Mouse (Mus musculus) embryonic facial prominence, embryonic 13.5 days (tissue): ENCODE results near the gene Wdr6. TPM values are rescaled to one million over a fixed set of nuclear protein-coding genes. Genes with fewer than 3 reads are reported as not detected.

Source experiments
- ATAC-seq: fragments of 200-750 bp; cut with Nextera tagmentation; 2 replicates; pipeline ENCODE4 v1.8.0; 2017; ENCODE audit warnings: low read depth; ENCODE audit not compliant: insufficient number of reproducible peaks, insufficient read depth, low FRiP score, low TSS enrichment
- H3K27ac ChIP-seq: fragments of 300-500 bp; sonication (generic); 2 replicates; pipeline ENCODE4 v1.5.1; 2015; ENCODE audit warnings: moderate library complexity, mild to moderate bottlenecking, inconsistent platforms
- H3K27me3 ChIP-seq: fragments of 300-500 bp; sonication (generic); 2 replicates; pipeline ENCODE4 v1.6.1; 2015; ENCODE audit warnings: mild to moderate bottlenecking, inconsistent platforms
- H3K36me3 ChIP-seq: fragments of 300-500 bp; sonication (generic); 2 replicates; pipeline ENCODE4 v1.6.1; 2015; ENCODE audit warnings: mild to moderate bottlenecking, inconsistent platforms
- H3K4me1 ChIP-seq: fragments of 300-500 bp; sonication (generic); 2 replicates; pipeline ENCODE4 v1.6.1; 2015; ENCODE audit warnings: inconsistent platforms
- H3K4me2 ChIP-seq: fragments of 300-500 bp; sonication (generic); 2 replicates; pipeline ENCODE4 v1.6.1; 2015; ENCODE audit warnings: moderate library complexity, mild to moderate bottlenecking, inconsistent platforms
- H3K4me3 ChIP-seq: fragments of 300-500 bp; sonication (generic); 2 replicates; pipeline ENCODE4 v1.5.1; 2015; ENCODE audit warnings: mild to moderate bottlenecking, inconsistent platforms
- H3K9ac ChIP-seq: fragments of 300-500 bp; sonication (generic); 2 replicates; pipeline ENCODE4 v1.6.1; 2015; ENCODE audit warnings: mild to moderate bottlenecking, inconsistent platforms
- H3K9me3 ChIP-seq: fragments of 300-500 bp; sonication (generic); 2 replicates; pipeline ENCODE4 v1.6.1; 2016; ENCODE audit warnings: inconsistent platforms
- WGBS: fragments of 180-500 bp; shearing (Covaris S2); methylation state at CpG from one replicate; pipeline ENCODE4 v1.1.7; 2015; ENCODE audit warnings: mixed read lengths; 5-methylcytosine and 5-hydroxymethylcytosine counted together
- microRNA counts: library from miRNA; unstranded; fragments of <30 nt; microRNA quantifications from one replicate; lab custom pipeline; 2016
- microRNA-seq: library from miRNA; unstranded; fragments of <30 nt; microRNA quantifications from one replicate; pipeline ENCODE4, GENCODE M21; 2016
- polyA plus RNA-seq: library from polyadenylated mRNA; unstranded; fragments of >200 nt; fragmentation: Nextera tagmentation; extraction: Ambion mirVana; gene quantifications from 2 replicates; pipeline ENCODE4 v1.2.1, GENCODE M21; 2015

The Wdr6 gene
- polyA plus RNA-seq, 1 experiment from 2014 or later: 147 TPM

- Histone ChIP-seq H3K36me3 (peaks cover 81% of the 10 kb centered on the region), H3K9ac (peak within 1 kb of the TSS; percentile 82), H3K4me1 (peaks cover 15% of the 10 kb centered on the region), H3K4me2 (peak within 1 kb of the TSS; percentile 78), H3K9me3 (no peaks in the 10 kb centered on the region), H3K27ac (peak within 1 kb of the TSS; percentile 81), H3K4me3 (peak within 1 kb of the TSS; percentile 61), H3K27me3 (no peaks in the 10 kb centered on the region)
- WGBS: under 1% methylated on average over 53 of the region's 53 CpGs
- ATAC-seq: peak; percentile 95
Observed at GRCm38 (mm10) chr9:108560227-108560841, 18.2 kb downstream of the Wdr6 start, which contains the start of gene Impdh2. TSS of gene Impdh2 (plus strand) at chr9:108560286.

DNA sequence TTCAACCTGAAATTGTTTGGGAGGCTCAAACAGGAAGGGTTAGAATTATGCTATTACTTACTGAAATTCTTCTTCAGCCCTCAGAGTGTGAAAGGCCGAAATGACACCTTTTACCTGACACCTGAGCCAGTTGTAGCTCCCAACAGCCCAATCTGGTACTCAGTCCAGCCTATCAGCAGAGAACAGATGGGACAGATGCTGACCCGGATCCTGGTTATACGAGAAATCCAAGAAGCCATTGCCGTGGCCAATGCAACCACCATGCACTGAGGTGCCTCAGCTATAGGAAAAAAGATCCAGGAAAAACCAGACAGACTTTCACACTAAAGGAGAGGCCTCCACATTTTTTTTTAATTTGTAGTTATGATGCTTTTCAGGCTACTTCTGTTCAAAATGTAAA, 19.4 kb downstream of the Wdr6 start:
- Histone ChIP-seq H3K9me3 (no peaks in the 10 kb centered on the region), H3K9ac (no peak overlapping the region), H3K4me2 (no peak overlapping the region), H3K4me3 (no peak overlapping the region), H3K27me3 (no peaks in the 10 kb centered on the region), H3K36me3 (peaks cover 79% of the 10 kb centered on the region), H3K27ac (peak overlapping the region; percentile 29; the same call in 1 of the 2 replicates), H3K4me1 (peaks cover 14% of the 10 kb centered on the region)
- no peak for ATAC-seq
- WGBS: 84% methylated on average over 4 of the region's 4 CpGs

- H3K4me2 ChIP-seq: no peak overlapping the region
- no peak for ATAC-seq
- H3K27me3 ChIP-seq: no peaks in the 10 kb centered on the region
- H3K27ac ChIP-seq: no peak overlapping the region
- H3K4me1 ChIP-seq: no peaks in the 10 kb centered on the region
- H3K9me3 ChIP-seq: no peaks in the 10 kb centered on the region
- WGBS: 95% methylated on average over 1 of the region's 1 CpGs
- peaks cover 86% of the 10 kb centered on the region for H3K36me3 ChIP-seq
- H3K4me3 ChIP-seq: no peak overlapping the region
- no peak overlapping the region for H3K9ac ChIP-seq
Observed at GRCm38 (mm10) chr9:108546875-108547274, 31.7 kb downstream of the Wdr6 start.

GRCm38 (mm10) chr9:108545986-108546385, 32.6 kb downstream of the Wdr6 start:
- no peaks in the 10 kb centered on the region for H3K9me3 ChIP-seq
- 98% methylated on average over 3 of the region's 3 CpGs for WGBS
- H3K4me1 ChIP-seq: no peaks in the 10 kb centered on the region
- no peak overlapping the region for H3K4me2 ChIP-seq
- no peak for ATAC-seq
- H3K36me3 ChIP-seq: peaks cover 89% of the 10 kb centered on the region
- H3K9ac ChIP-seq: no peak overlapping the region
- H3K4me3 ChIP-seq: no peak overlapping the region
- H3K27ac ChIP-seq: no peak overlapping the region
- no peaks in the 10 kb centered on the region for H3K27me3 ChIP-seq

DNA sequence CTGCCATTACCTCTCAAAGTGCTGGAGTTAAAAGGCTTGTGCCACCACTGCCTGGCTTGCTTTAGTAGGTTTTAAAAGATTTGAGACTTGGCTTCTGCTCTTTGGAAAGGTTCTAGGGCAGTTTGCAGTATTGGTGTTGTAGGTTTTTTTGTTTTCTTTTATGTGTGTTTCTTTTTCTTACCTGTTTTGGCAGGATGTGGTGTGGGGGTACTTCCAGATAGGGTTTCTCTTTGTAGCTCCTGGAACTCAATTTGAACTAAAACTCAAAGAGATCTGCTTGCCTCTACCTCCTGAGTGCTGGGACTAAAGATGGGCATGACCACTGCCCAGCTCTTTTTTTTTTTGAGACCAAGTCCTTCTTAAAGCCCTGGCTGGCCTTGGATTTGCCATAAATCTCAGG, 37.7 kb downstream of the Wdr6 start:
- Histone ChIP-seq H3K4me2 (no peak overlapping the region), H3K9ac (no peak overlapping the region), H3K36me3 (peaks cover 87% of the 10 kb centered on the region), H3K9me3 (no peaks in the 10 kb centered on the region), H3K27ac (no peak overlapping the region), H3K4me3 (no peak overlapping the region), H3K4me1 (no peaks in the 10 kb centered on the region), H3K27me3 (no peaks in the 10 kb centered on the region)
- no peak for ATAC-seq

GRCm38 (mm10) chr9:108531496-108531895, 47.0 kb downstream of the Wdr6 start:
- Histone ChIP-seq H3K36me3 (peaks cover 79% of the 10 kb centered on the region), H3K27ac (no peak overlapping the region), H3K27me3 (no peaks in the 10 kb centered on the region), H3K4me3 (no peak overlapping the region), H3K4me1 (no peaks in the 10 kb centered on the region), H3K9ac (no peak overlapping the region), H3K9me3 (no peaks in the 10 kb centered on the region), H3K4me2 (no peak overlapping the region)
- WGBS: 96% methylated on average over 1 of the region's 1 CpGs
- no peak for ATAC-seq

DNA sequence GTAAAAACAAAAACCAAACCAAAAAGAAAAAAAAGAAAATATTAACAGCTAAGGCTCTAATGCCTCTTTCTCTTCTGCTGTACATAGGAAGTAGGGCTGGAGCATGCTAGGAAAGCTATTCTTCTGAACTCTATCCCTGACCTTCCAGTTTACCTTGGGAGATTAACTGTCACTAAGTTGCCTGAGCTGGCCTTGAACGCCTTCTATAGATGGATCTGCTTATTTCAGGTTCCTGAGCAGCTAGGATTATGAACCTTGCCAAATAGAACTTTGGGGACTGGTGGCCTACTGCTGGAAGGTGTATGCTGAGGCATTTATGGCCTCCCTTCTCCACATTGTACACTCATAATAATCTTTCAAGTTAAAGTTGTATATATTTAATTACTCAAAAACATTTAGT, 47.6 kb downstream of the Wdr6 start:
- no peaks in the 10 kb centered on the region for H3K4me1 ChIP-seq
- no peak overlapping the region for H3K9ac ChIP-seq
- no peaks in the 10 kb centered on the region for H3K27me3 ChIP-seq
- H3K27ac ChIP-seq: no peak overlapping the region
- peaks cover 74% of the 10 kb centered on the region for H3K36me3 ChIP-seq
- 97% methylated on average over 1 of the region's 1 CpGs for WGBS
- H3K4me3 ChIP-seq: no peak overlapping the region
- ATAC-seq: no peak
- H3K4me2 ChIP-seq: no peak overlapping the region
- H3K9me3 ChIP-seq: no peaks in the 10 kb centered on the region

GRCm38 (mm10) chr9:108525400-108525799, 53.1 kb downstream of the Wdr6 start:
- 83% methylated on average over 3 of the region's 3 CpGs for WGBS
- H3K36me3 ChIP-seq: peaks cover 39% of the 10 kb centered on the region

DNA sequence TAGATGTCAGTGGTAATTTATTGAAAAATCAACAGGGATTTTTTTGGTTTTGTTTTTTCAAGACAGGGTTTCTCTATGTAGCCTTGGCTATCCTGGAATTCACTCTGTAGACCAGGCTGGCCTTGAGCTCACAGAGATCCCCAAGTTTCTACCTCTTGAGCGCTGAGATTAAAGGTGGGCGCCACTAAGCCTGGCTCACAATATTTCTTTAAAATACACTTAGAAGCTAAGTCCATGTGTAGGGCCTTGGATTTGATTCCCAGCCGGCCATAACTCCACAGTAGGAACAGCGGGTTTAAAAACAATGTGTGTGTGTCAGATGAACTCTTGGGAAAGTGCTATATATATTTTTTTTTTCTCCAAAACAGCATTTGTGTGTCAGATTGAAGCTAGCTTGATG, 55.2 kb downstream of the Wdr6 start:
- Histone ChIP-seq H3K9ac (no peak overlapping the region), H3K36me3 (peaks cover 29% of the 10 kb centered on the region), H3K27me3 (no peaks in the 10 kb centered on the region), H3K4me3 (no peak overlapping the region), H3K9me3 (no peaks in the 10 kb centered on the region), H3K4me1 (peaks cover 14% of the 10 kb centered on the region), H3K27ac (no peak overlapping the region), H3K4me2 (no peak overlapping the region)
- whole genome bisulfite sequencing: 96% methylated on average over 4 of the region's 4 CpGs
- ATAC-seq: no peak

More at GRCm38 (mm10) chr9:108525400-108525799, 53.1 kb downstream of the Wdr6 start:
- no peak overlapping the region for H3K27ac ChIP-seq
- H3K9ac ChIP-seq: no peak overlapping the region
- H3K4me2 ChIP-seq: no peak overlapping the region
- H3K27me3 ChIP-seq: no peaks in the 10 kb centered on the region
- no peaks in the 10 kb centered on the region for H3K4me1 ChIP-seq
- H3K4me3 ChIP-seq: no peak overlapping the region
- ATAC-seq: no peak
- H3K9me3 ChIP-seq: no peaks in the 10 kb centered on the region

MicroRNAs encoded within 50 kb of the gene (microRNA counts, 519-probe panel; counts per million panel counts)
- microRNA mmu-miR-191 (lab: Ali Mortazavi, UCI): 3,380 counts per million, percentile 77 among the panel's probes with 10 or more counts
- microRNA mmu-miR-425 (lab: Ali Mortazavi, UCI): 3,153 counts per million, percentile 73 among the panel's probes with 10 or more counts

Small RNA genes within 50 kb of the gene (microRNA-seq; reads per million reads assigned to microRNA genes)
- gene Gm24083 (not detected), gene Mir191 (not detected), gene Mir425 (1,998 reads per million, percentile 82 among the genes with 10 or more reads in this experiment)

Other genes with a start within 250 kb of the Wdr6 start
- 775 and 811 TPM in 2 replicates for gene Gpx1, start 239.8 kb downstream of the Wdr6 start, polyA plus RNA-seq
- 106 and 110 TPM in 2 replicates for gene Usp4, start 230.9 kb downstream of the Wdr6 start, polyA plus RNA-seq
- 1.1 TPM in 2 replicates for gene 1700102P08Rik, start 185.9 kb downstream of the Wdr6 start, polyA plus RNA-seq
- gene Ccdc36, start 150.3 kb downstream of the Wdr6 start, polyA plus RNA-seq: 1.3 and 1.6 TPM in 2 replicates
- not detected in 2 replicates for gene BC048562, start 142.3 kb downstream of the Wdr6 start, polyA plus RNA-seq
- 60.4 and 64.3 TPM in 2 replicates for gene Ccdc71, start 118.2 kb downstream of the Wdr6 start, polyA plus RNA-seq
- gene Klhdc8b, start 117.2 kb downstream of the Wdr6 start, polyA plus RNA-seq: 36.5 and 42.8 TPM in 2 replicates
- 51.1 and 63.2 TPM in 2 replicates for gene Lamb2, start 99.0 kb downstream of the Wdr6 start, polyA plus RNA-seq
- gene Usp19, start 88.1 kb downstream of the Wdr6 start, polyA plus RNA-seq: 75.9 and 77.2 TPM in 2 replicates
- 116 and 124 TPM in 2 replicates for gene Qars, start 71.0 kb downstream of the Wdr6 start, polyA plus RNA-seq
- 123 and 128 TPM in 2 replicates for gene Qrich1, start 61.9 kb downstream of the Wdr6 start, polyA plus RNA-seq
- 191 and 227 TPM in 2 replicates for gene Impdh2, start 18.5 kb downstream of the Wdr6 start, polyA plus RNA-seq
- gene Ndufaf3, start 11.3 kb downstream of the Wdr6 start, polyA plus RNA-seq: 42.3 and 50.4 TPM in 2 replicates
- 176 and 185 TPM in 2 replicates for gene Dalrd3, start 8.9 kb downstream of the Wdr6 start, polyA plus RNA-seq
- gene P4htm, start 18.9 kb upstream of the Wdr6 start, polyA plus RNA-seq: 9.6 and 13.3 TPM in 2 replicates
- gene Arih2, start 70.6 kb upstream of the Wdr6 start, polyA plus RNA-seq: 51.9 and 53.7 TPM in 2 replicates
- gene Slc25a20, start 83.3 kb upstream of the Wdr6 start, polyA plus RNA-seq: 47.1 and 48.4 TPM in 2 replicates
- gene Prkar2a, start 110.6 kb upstream of the Wdr6 start, polyA plus RNA-seq: 25.6 and 27.9 TPM in 2 replicates
- gene Ip6k2, start 205.1 kb upstream of the Wdr6 start, polyA plus RNA-seq: 127 and 144 TPM in 2 replicates
- gene Nckipsd, start 229.6 kb upstream of the Wdr6 start, polyA plus RNA-seq: 19.0 and 21.5 TPM in 2 replicates
- 0.51 and 0.56 TPM in 2 replicates for gene Celsr3, start 247.6 kb upstream of the Wdr6 start, polyA plus RNA-seq